Mouse (Mus musculus) intestine, postnatal 0 days (tissue): Measurements from ENCODE around the gene Mfap2. TPM values are rescaled to one million over a fixed set of nuclear protein-coding genes. Genes with fewer than 3 reads are reported as not detected.

ENCODE experiments used
- ATAC-seq: fragments of 200-750 bp; cut with Nextera tagmentation; 2 replicates; pipeline ENCODE4 v1.8.0; 2017; ENCODE audit warnings: mild to moderate bottlenecking, moderate TSS enrichment, moderate library complexity
- H3K27ac ChIP-seq: fragments of 300-500 bp; sonication (generic); 2 replicates; pipeline ENCODE4 v1.5.1; 2014; ENCODE audit warnings: mild to moderate bottlenecking, low read depth, low read length, moderate library complexity
- H3K27me3 ChIP-seq: fragments of 300-500 bp; sonication (generic); replicated peaks from 2 replicates; pipeline ENCODE4 v1.6.1; 2014; ENCODE audit warnings: low read length, mixed read lengths; ENCODE audit not compliant: control insufficient read depth, insufficient read depth
- H3K36me3 ChIP-seq: fragments of 300-500 bp; sonication (generic); 2 replicates; pipeline ENCODE4 v1.6.1; 2014; ENCODE audit warnings: mild to moderate bottlenecking, moderate library complexity; ENCODE audit not compliant: control insufficient read depth, insufficient read depth
- H3K4me1 ChIP-seq: fragments of 300-500 bp; sonication (generic); replicated peaks from 2 replicates; pipeline ENCODE4 v1.6.1; 2014; ENCODE audit warnings: antibody characterized with exemption, low read length, mixed read lengths; ENCODE audit not compliant: control insufficient read depth, insufficient read depth
- H3K4me2 ChIP-seq: fragments of 300-500 bp; sonication (generic); replicated peaks from 2 replicates; pipeline ENCODE4 v1.6.1; 2014; ENCODE audit warnings: low read depth, mild to moderate bottlenecking, moderate library complexity
- H3K4me3 ChIP-seq: fragments of 300-500 bp; sonication (generic); 2 replicates; pipeline ENCODE4 v1.5.1; 2014; ENCODE audit warnings: low read depth, low read length
- H3K9ac ChIP-seq: fragments of 300-500 bp; sonication (generic); 2 replicates; pipeline ENCODE4 v1.6.1; 2014; ENCODE audit warnings: mild to moderate bottlenecking, low read depth, low read length
- H3K9me3 ChIP-seq: fragments of 300-500 bp; sonication (generic); 2 replicates; pipeline ENCODE4 v1.6.1; 2016; ENCODE audit warnings: mixed run types; ENCODE audit not compliant: control insufficient read depth
- CTCF ChIP-seq: sonication (generic); IDR thresholded peaks from 2 replicates; pipeline ENCODE4 v1.5.1; 2016; ENCODE audit warnings: low read depth, mild to moderate bottlenecking, control low read depth, antibody characterized with exemption, moderate library complexity
- WGBS: fragments of 180-500 bp; shearing (Covaris S2); extraction: QIAGEN DNeasy Blood & Tissue Kit; methylation state at CpG from one replicate; pipeline ENCODE4 v1.1.7; 2014; 5-methylcytosine and 5-hydroxymethylcytosine counted together
- polyA plus RNA-seq: library from polyadenylated mRNA; unstranded; fragments of >200 nt; fragmentation: Nextera tagmentation; extraction: Ambion mirVana; gene quantifications from 2 replicates; pipeline ENCODE4 v1.2.1, GENCODE M21; 2015

Mfap2 gene
- polyA plus RNA-seq, 1 experiment from 2014 or later, result 138 TPM

DNA sequence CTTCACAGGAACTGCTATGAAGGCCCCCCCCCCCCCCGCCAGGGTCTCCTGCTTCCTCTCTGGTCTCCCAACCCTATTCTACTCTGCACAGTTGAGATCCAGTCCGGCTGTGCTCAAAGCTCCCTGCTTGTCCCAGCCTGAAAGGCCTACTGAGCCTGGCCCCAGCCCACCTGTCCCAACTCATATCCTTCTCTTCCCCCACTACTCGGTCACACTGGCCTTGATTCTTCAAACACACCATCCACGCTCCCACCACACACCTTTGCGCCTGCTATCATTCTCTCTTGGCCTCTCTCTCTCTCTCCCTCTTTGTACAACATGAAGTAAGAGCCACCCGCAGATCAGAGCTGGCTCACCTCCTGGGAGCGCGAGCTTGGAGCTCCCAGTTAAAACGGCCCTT lies 48.6 kb downstream of the Mfap2 start:
- Histone ChIP-seq H3K4me2 (no peak overlapping the region), H3K4me1 (0 out of 2 replicates have a peak, but pooled peaks cover 8% of the 10 kb centered on the region), H3K9me3 (no peaks in the 10 kb centered on the region), H3K27me3 (no peaks in the 10 kb centered on the region), H3K27ac (no peak overlapping the region), H3K4me3 (no peak overlapping the region), H3K36me3 (0 out of 2 replicates have a peak, but pooled peaks cover 6% of the 10 kb centered on the region), H3K9ac (no peak overlapping the region)
- 77% methylated on average over 9 of the region's 9 CpGs for WGBS
- no peak for TF ChIP-seq CTCF
- ATAC-seq, result no peak

- no peaks in the 10 kb centered on the region for H3K9me3 ChIP-seq
- H3K27ac ChIP-seq, result peak overlapping the region; percentile 57
- TF ChIP-seq CTCF, result no peak
- 0 out of 2 replicates have a peak, but pooled peaks cover 6% of the 10 kb centered on the region for H3K36me3 ChIP-seq
- H3K9ac ChIP-seq, result peak overlapping the region; percentile 71
- 0 out of 2 replicates have a peak, but pooled peaks cover 8% of the 10 kb centered on the region for H3K4me1 ChIP-seq
- WGBS, result 3% methylated on average over 32 of the region's 32 CpGs
- H3K4me2 ChIP-seq, result peak overlapping the region; percentile 89
- ATAC-seq, result peak; percentile 55
- H3K27me3 ChIP-seq, result no peaks in the 10 kb centered on the region
- H3K4me3 ChIP-seq, result peak overlapping the region; percentile 64
Observed at GRCm38 (mm10) chr4:141059616-141060425, 49.6 kb downstream of the Mfap2 start.

- 0 out of 2 replicates have a peak, but pooled peaks cover 8% of the 10 kb centered on the region for H3K4me1 ChIP-seq
- no peaks in the 10 kb centered on the region for H3K27me3 ChIP-seq
- peak; percentile 96 for ATAC-seq
- H3K4me3 ChIP-seq, result peak within 1 kb of the TSS; percentile 64
- WGBS, result under 1% methylated on average over 77 of the region's 77 CpGs
- peaks cover 9% of the 10 kb centered on the region for H3K36me3 ChIP-seq
- H3K9me3 ChIP-seq, result no peaks in the 10 kb centered on the region
- H3K27ac ChIP-seq, result peak within 1 kb of the TSS; percentile 80
- H3K4me2 ChIP-seq, result peak within 1 kb of the TSS; percentile 89
- H3K9ac ChIP-seq, result peak within 1 kb of the TSS; percentile 71
- TF ChIP-seq CTCF, result peak; percentile 99
Observed at GRCm38 (mm10) chr4:141060426-141061301, 50.4 kb downstream of the Mfap2 start, which contains the start of gene Crocc. Gene Crocc, minus strand, starts transcription at chr4:141060550.

GRCm38 (mm10) chr4:141064104-141064659 lies 54.0 kb downstream of the Mfap2 start:
- Histone ChIP-seq H3K4me3 (no peak overlapping the region), H3K9me3 (no peaks in the 10 kb centered on the region), H3K36me3 (peaks cover 38% of the 10 kb centered on the region), H3K4me2 (no peak overlapping the region), H3K27ac (no peak overlapping the region), H3K27me3 (no peaks in the 10 kb centered on the region), H3K9ac (no peak overlapping the region), H3K4me1 (0 out of 2 replicates have a peak, but pooled peaks cover 8% of the 10 kb centered on the region)
- TF ChIP-seq CTCF, result no peak
- ATAC-seq, result no peak
- WGBS, result 93% methylated on average over 4 of the region's 4 CpGs

DNA sequence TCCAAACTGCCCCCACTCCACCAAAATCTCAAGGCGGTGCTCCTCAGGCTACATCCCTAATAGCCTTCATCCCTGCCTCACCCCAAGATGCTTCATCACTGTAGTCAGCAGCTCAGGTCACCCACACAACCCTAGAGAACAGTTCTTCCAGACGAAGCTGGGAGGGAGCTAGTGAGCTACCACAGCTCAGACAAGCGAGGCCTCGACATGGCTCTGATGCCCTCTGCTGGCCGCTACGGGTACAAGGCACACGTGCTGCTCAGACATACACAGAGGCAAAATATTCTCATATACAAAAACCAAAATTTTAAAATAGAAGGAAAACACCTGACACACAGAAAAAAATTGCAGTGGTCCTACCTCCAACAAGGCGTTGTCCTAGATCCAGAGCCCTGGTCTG lies 54.9 kb downstream of the Mfap2 start:
- Histone ChIP-seq H3K4me2 (no peak overlapping the region), H3K4me1 (0 out of 2 replicates have a peak, but pooled peaks cover under 1% of the 10 kb centered on the region), H3K4me3 (no peak overlapping the region), H3K27me3 (no peaks in the 10 kb centered on the region), H3K9me3 (no peaks in the 10 kb centered on the region), H3K36me3 (peaks cover 47% of the 10 kb centered on the region), H3K27ac (no peak overlapping the region), H3K9ac (no peak overlapping the region)
- peak; percentile 100 for TF ChIP-seq CTCF
- ATAC-seq, result 0 out of 2 replicates have a peak, but pooled peaks have one; percentile 20
- WGBS, result 4% methylated on average over 8 of the region's 8 CpGs

Other genes with a start within 250 kb of the Mfap2 start
- 5.4 and 5.5 TPM in 2 replicates for gene Padi4, start 236.2 kb upstream of the Mfap2 start, polyA plus RNA-seq
- 0.83 and 0.85 TPM in 2 replicates for gene Padi3, start 199.8 kb upstream of the Mfap2 start, polyA plus RNA-seq
- gene Padi1, start 164.6 kb upstream of the Mfap2 start, polyA plus RNA-seq, result 0.37 and 0.47 TPM in 2 replicates
- 1.1 and 1.2 TPM in 2 replicates for gene Padi2, start 104.1 kb upstream of the Mfap2 start, polyA plus RNA-seq
- gene Sdhb, start 49.2 kb upstream of the Mfap2 start, polyA plus RNA-seq, result 588 and 627 TPM in 2 replicates
- 10.9 and 11.7 TPM in 2 replicates for gene Atp13a2, start 23.5 kb upstream of the Mfap2 start, polyA plus RNA-seq
- gene Crocc, start 50.1 kb downstream of the Mfap2 start, polyA plus RNA-seq, result 1.3 and 1.5 TPM in 2 replicates
- 103 TPM in 2 replicates for gene Necap2, start 67.9 kb downstream of the Mfap2 start, polyA plus RNA-seq
- 0.12 and 0.33 TPM in 2 replicates for gene Spata21, start 77.9 kb downstream of the Mfap2 start, polyA plus RNA-seq
- 35.0 TPM in 2 replicates for gene Szrd1, start 129.4 kb downstream of the Mfap2 start, polyA plus RNA-seq
- gene Fbxo42, start 137.5 kb downstream of the Mfap2 start, polyA plus RNA-seq, result 11.6 and 14.3 TPM in 2 replicates
- 0.97 and 0.98 TPM in 2 replicates for gene Rsg1, start 203.5 kb downstream of the Mfap2 start, polyA plus RNA-seq
- 4.5 and 6.3 TPM in 2 replicates for gene Arhgef19, start 229.1 kb downstream of the Mfap2 start, polyA plus RNA-seq